Mouse (Mus musculus) midbrain, embryonic 16.5 days (tissue): ENCODE results near the gene Zfp281. TPM values are rescaled to one million over a fixed set of nuclear protein-coding genes. Genes with fewer than 3 reads are reported as not detected.

Experiments used
- ATAC-seq: fragments of 200-750 bp; cut with Nextera tagmentation; 2 replicates; pipeline ENCODE4 v1.8.0; 2017; ENCODE audit warnings: moderate TSS enrichment
- H3K27ac ChIP-seq: fragments of 300-500 bp; sonication (generic); 2 replicates; pipeline ENCODE4 v1.5.1; 2014; ENCODE audit warnings: mild to moderate bottlenecking, low read length, mixed read lengths
- H3K27me3 ChIP-seq: fragments of 300-500 bp; sonication (generic); 2 replicates; pipeline ENCODE4 v1.6.1; 2014; ENCODE audit warnings: low read depth, low read length, mixed read lengths; ENCODE audit not compliant: control insufficient read depth, insufficient read depth
- H3K36me3 ChIP-seq: fragments of 300-500 bp; sonication (generic); 2 replicates; pipeline ENCODE4 v1.6.1; 2014; ENCODE audit warnings: mild to moderate bottlenecking, low read length, moderate library complexity, mixed read lengths; ENCODE audit not compliant: control insufficient read depth, insufficient read depth
- H3K4me1 ChIP-seq: fragments of 300-500 bp; sonication (generic); 2 replicates; pipeline ENCODE4 v1.6.1; 2014; ENCODE audit warnings: mild to moderate bottlenecking, low read length, mixed read lengths; ENCODE audit not compliant: control insufficient read depth, insufficient read depth
- H3K4me2 ChIP-seq: fragments of 300-500 bp; sonication (generic); 2 replicates; pipeline ENCODE4 v1.6.1; 2014; ENCODE audit warnings: mild to moderate bottlenecking, low read length, mixed read lengths
- H3K4me3 ChIP-seq: fragments of 300-500 bp; sonication (generic); 2 replicates; pipeline ENCODE4 v1.5.1; 2014; ENCODE audit warnings: low read depth, mild to moderate bottlenecking, low read length, moderate library complexity, mixed read lengths
- H3K9ac ChIP-seq: fragments of 300-500 bp; sonication (generic); 2 replicates; pipeline ENCODE4 v1.6.1; 2014; ENCODE audit warnings: low read depth, low read length, mixed read lengths
- H3K9me3 ChIP-seq: fragments of 300-500 bp; sonication (generic); replicated peaks from 2 replicates; pipeline ENCODE4 v1.6.1; 2014; ENCODE audit warnings: mild to moderate bottlenecking, low read length, mixed read lengths; ENCODE audit not compliant: control insufficient read depth, poor library complexity, severe bottlenecking
- WGBS: fragments of 180-500 bp; shearing (Covaris S2); extraction: QIAGEN DNeasy Blood & Tissue Kit; methylation state at CpG from one replicate; pipeline ENCODE4 v1.1.7; 2014; 5-methylcytosine and 5-hydroxymethylcytosine counted together
- polyA plus RNA-seq: library from polyadenylated mRNA; unstranded; fragments of >200 nt; fragmentation: Nextera tagmentation; extraction: Ambion mirVana; gene quantifications from 2 replicates; pipeline ENCODE4 v1.2.1, GENCODE M21; 2015

Gene Zfp281
- polyA plus RNA-seq, 1 experiment from 2014 or later: 20.8 TPM

- Histone ChIP-seq H3K9ac (no peak overlapping the region), H3K36me3 (no peaks in the 10 kb centered on the region), H3K27me3 (no peaks in the 10 kb centered on the region), H3K4me2 (no peak overlapping the region), H3K4me3 (no peak overlapping the region), H3K27ac (no peak overlapping the region), H3K9me3 (no peaks in the 10 kb centered on the region), H3K4me1 (peaks cover 9% of the 10 kb centered on the region)
- 78% methylated on average over 12 of the region's 12 CpGs for WGBS
- ATAC-seq: no peak
These were observed 47.2 kb downstream of the Zfp281 start for GRCm38 (mm10) chr1:136671767-136672434.

- Histone ChIP-seq H3K4me1 (peaks cover 9% of the 10 kb centered on the region), H3K9ac (no peak overlapping the region), H3K27ac (no peak overlapping the region), H3K27me3 (no peaks in the 10 kb centered on the region), H3K4me3 (no peak overlapping the region), H3K4me2 (no peak overlapping the region), H3K9me3 (no peaks in the 10 kb centered on the region), H3K36me3 (no peaks in the 10 kb centered on the region)
- ATAC-seq: no peak
- 76% methylated on average over 6 of the region's 6 CpGs for WGBS
These were observed 47.9 kb downstream of the Zfp281 start for GRCm38 (mm10) chr1:136672564-136672963.

- H3K36me3 ChIP-seq: no peaks in the 10 kb centered on the region
- no peak overlapping the region for H3K27ac ChIP-seq
- H3K27me3 ChIP-seq: no peaks in the 10 kb centered on the region
- no peak overlapping the region for H3K9ac ChIP-seq
- H3K4me3 ChIP-seq: no peak overlapping the region
- no peak for ATAC-seq
- 49% methylated on average over 4 of the region's 4 CpGs for WGBS
- no peaks in the 10 kb centered on the region for H3K9me3 ChIP-seq
- H3K4me2 ChIP-seq: no peak overlapping the region
- H3K4me1 ChIP-seq: peaks cover 9% of the 10 kb centered on the region
These were observed 48.6 kb downstream of the Zfp281 start for GRCm38 (mm10) chr1:136673293-136673692.

GRCm38 (mm10) chr1:136674548-136675455, 50.1 kb downstream of the Zfp281 start:
- H3K9ac ChIP-seq: no peak overlapping the region
- ATAC-seq: no peak
- H3K4me2 ChIP-seq: no peak overlapping the region
- H3K4me1 ChIP-seq: peaks cover 9% of the 10 kb centered on the region
- no peak overlapping the region for H3K27ac ChIP-seq
- H3K36me3 ChIP-seq: no peaks in the 10 kb centered on the region
- WGBS: 13% methylated on average over 25 of the region's 25 CpGs
- no peaks in the 10 kb centered on the region for H3K9me3 ChIP-seq
- H3K4me3 ChIP-seq: no peak overlapping the region
- no peaks in the 10 kb centered on the region for H3K27me3 ChIP-seq

- no peak overlapping the region for H3K27ac ChIP-seq
- H3K36me3 ChIP-seq: no peaks in the 10 kb centered on the region
- no peak for ATAC-seq
- WGBS: 91% methylated on average over 16 of the region's 16 CpGs
- H3K27me3 ChIP-seq: no peaks in the 10 kb centered on the region
- H3K9me3 ChIP-seq: no peaks in the 10 kb centered on the region
- H3K4me1 ChIP-seq: peaks cover 9% of the 10 kb centered on the region
- no peak overlapping the region for H3K4me3 ChIP-seq
- no peak overlapping the region for H3K9ac ChIP-seq
- no peak overlapping the region for H3K4me2 ChIP-seq
These were observed 51.2 kb downstream of the Zfp281 start for GRCm38 (mm10) chr1:136675736-136676444.

GRCm38 (mm10) chr1:136676445-136676755, 51.7 kb downstream of the Zfp281 start:
- Histone ChIP-seq H3K36me3 (no peaks in the 10 kb centered on the region), H3K4me1 (peaks cover 9% of the 10 kb centered on the region), H3K9ac (no peak overlapping the region), H3K27ac (no peak overlapping the region), H3K9me3 (no peaks in the 10 kb centered on the region), H3K27me3 (no peaks in the 10 kb centered on the region), H3K4me3 (no peak overlapping the region), H3K4me2 (no peak overlapping the region)
- ATAC-seq: no peak
- 87% methylated on average over 6 of the region's 6 CpGs for WGBS

GRCm38 (mm10) chr1:136677847-136678325, 53.2 kb downstream of the Zfp281 start:
- Histone ChIP-seq H3K27me3 (no peaks in the 10 kb centered on the region), H3K9me3 (no peaks in the 10 kb centered on the region), H3K4me2 (no peak overlapping the region), H3K9ac (no peak overlapping the region), H3K4me3 (no peak overlapping the region), H3K4me1 (peaks cover 9% of the 10 kb centered on the region), H3K27ac (no peak overlapping the region), H3K36me3 (no peaks in the 10 kb centered on the region)
- WGBS: 85% methylated on average over 3 of the region's 3 CpGs
- ATAC-seq: no peak

- Histone ChIP-seq H3K4me1 (peaks cover 9% of the 10 kb centered on the region), H3K9ac (no peak overlapping the region), H3K27me3 (no peaks in the 10 kb centered on the region), H3K27ac (no peak overlapping the region), H3K4me2 (no peak overlapping the region), H3K36me3 (no peaks in the 10 kb centered on the region), H3K4me3 (no peak overlapping the region), H3K9me3 (no peaks in the 10 kb centered on the region)
- no peak for ATAC-seq
- 47% methylated on average over 4 of the region's 4 CpGs for WGBS
These were observed 54.1 kb downstream of the Zfp281 start for GRCm38 (mm10) chr1:136678836-136679235.
